ENCODE assay signal across 10 mouse cellular contexts in the genomic region with DNA sequence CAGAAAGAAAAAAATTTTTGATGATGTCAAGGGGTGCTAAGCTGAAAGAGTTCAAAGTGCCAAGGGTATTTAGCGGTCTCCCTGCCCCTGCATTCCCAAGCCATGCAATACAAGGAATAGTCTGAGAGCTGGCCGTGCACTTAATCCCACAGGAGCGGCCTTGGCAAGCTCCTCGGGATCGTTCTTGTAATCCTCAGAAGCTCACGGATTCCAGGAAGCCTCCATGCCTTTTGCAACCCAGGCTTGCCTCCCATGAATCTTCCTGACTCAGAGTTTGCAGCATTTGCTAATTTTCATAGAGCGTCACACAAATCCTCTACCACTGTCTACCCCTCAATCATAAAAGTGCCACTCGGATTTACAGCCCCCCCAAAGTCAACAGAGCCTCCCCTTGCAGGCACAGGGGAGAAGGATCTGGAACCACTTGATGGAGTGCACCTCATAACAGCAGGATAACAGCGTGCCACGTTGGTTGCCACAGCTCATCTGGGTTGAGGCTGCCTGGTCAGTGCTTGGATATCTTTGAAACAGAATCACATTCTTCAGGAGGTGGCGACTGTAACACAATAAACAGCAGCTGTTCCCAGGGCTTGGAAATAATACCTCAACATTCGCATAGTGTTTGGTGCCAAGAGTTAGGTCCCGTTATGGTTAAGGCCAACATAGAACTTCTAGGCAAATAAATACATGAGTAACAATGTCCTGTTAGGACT.
DNase-seq lines count a peak whose midpoint lies in the region; ATAC-seq and TF ChIP-seq lines count a peak whose summit lies in the region.
"Had no signal": no experiment of that assay in that cellular context is flagged by ENCODE, and none has a peak within 500 bp of the region (broad histone marks: within the 10 kb centered on the region; RNA-seq: fewer than 3 reads in every experiment).

No protein-coding gene starts in this region.

- DNase-seq in lung, postnatal 0 days (ENCODE audit: low spot score) = peak; percentile 24
- no peak for DNase-seq in lung, postnatal 25 days (ENCODE audit: low spot score)
- DNase-seq in adrenal gland, postnatal 36 days = peak; percentile 9 to 48
- DNase-seq in heart, postnatal 14 days = peak; percentile 54 to 56
- DNase-seq in right cerebral cortex, postnatal 4 days = no peak
- DNase-seq in right cerebral cortex, adult 2 months (ENCODE audit: low spot score in 2 of 2) = no peak
- DNase-seq: thymus, adult 2 months had no signal

- no peaks in the 10 kb centered on the region for H3K79me2 ChIP-seq in myocyte (ENCODE audit: control insufficient read depth, insufficient read depth)

- ATAC-seq in lung, postnatal 0 days = peak; percentile 3; the same call in 1 of the 2 replicates
- no peak for ATAC-seq in hindbrain, embryonic 12.5 days (ENCODE audit: low FRiP score)
- ATAC-seq: forebrain, embryonic 15.5 days had no signal

- H3K36me3 ChIP-seq in lung, postnatal 0 days (ENCODE audit: insufficient read depth, low read length) = no peaks in the 10 kb centered on the region
- H3K36me3 ChIP-seq in myocyte (ENCODE audit: control insufficient read depth, insufficient read depth) = no peaks in the 10 kb centered on the region
- H3K36me3 ChIP-seq in hindbrain, embryonic 12.5 days = no peaks in the 10 kb centered on the region
- H3K36me3 ChIP-seq: forebrain, embryonic 15.5 days had no signal

- TF ChIP-seq EP300 in lung, postnatal 0 days (IDR thresholded peaks at IDR 0.05) = no peak

- no peak overlapping the region for H3K9ac ChIP-seq in lung, postnatal 0 days (replicated peaks; ENCODE audit: low read depth)
- H3K9ac ChIP-seq in hindbrain, embryonic 12.5 days = no peak overlapping the region
- H3K9ac ChIP-seq: forebrain, embryonic 15.5 days had no signal

- no peak overlapping the region for H3K4me2 ChIP-seq in lung, postnatal 0 days (replicated peaks; ENCODE audit: low read depth, low read length)
- H3K4me2 ChIP-seq in myocyte (ENCODE audit: low read depth) = peak overlapping the region; percentile 58
- H3K4me2 ChIP-seq in hindbrain, embryonic 12.5 days (replicated peaks) = no peak overlapping the region
- H3K4me2 ChIP-seq: forebrain, embryonic 15.5 days had no signal

- H3K4me3 ChIP-seq in lung, postnatal 0 days (ENCODE audit: low read depth, low read length) = no peak overlapping the region
- H3K4me3 ChIP-seq in myocyte = no peak overlapping the region
- H3K4me3 ChIP-seq in hindbrain, embryonic 12.5 days = no peak overlapping the region
- H3K4me3 ChIP-seq: forebrain, embryonic 15.5 days had no signal

- H3ac ChIP-seq in myocyte (ENCODE audit: control insufficient read depth, insufficient read length) = no peak overlapping the region

- H3K4me1 ChIP-seq in lung, postnatal 0 days (ENCODE audit: insufficient read depth, low read depth, low read length) = no peaks in the 10 kb centered on the region
- H3K4me1 ChIP-seq in hindbrain, embryonic 12.5 days = no peaks in the 10 kb centered on the region

- TF ChIP-seq POLR2A in myocyte (IDR thresholded peaks at IDR 0.05; ENCODE audit: insufficient read length, low read depth) = peak; percentile 35

- WGBS in lung, postnatal 0 days = 64% methylated on average over 13 of the region's 13 CpGs
- WGBS in hindbrain, embryonic 12.5 days = 85% methylated on average over 13 of the region's 13 CpGs

- no peaks in the 10 kb centered on the region for H3K27me3 ChIP-seq in lung, postnatal 0 days (replicated peaks; ENCODE audit: insufficient read depth, low read length)
- no peaks in the 10 kb centered on the region for H3K27me3 ChIP-seq in myocyte (ENCODE audit: control insufficient read depth, insufficient read depth, insufficient read length)
- H3K27me3 ChIP-seq in hindbrain, embryonic 12.5 days = no peaks in the 10 kb centered on the region
- H3K27me3 ChIP-seq: forebrain, embryonic 15.5 days had no signal

- no peak overlapping the region for H3K27ac ChIP-seq in lung, postnatal 0 days (ENCODE audit: low read length)
- no peak overlapping the region for H3K27ac ChIP-seq in hindbrain, embryonic 12.5 days
- H3K27ac ChIP-seq: forebrain, embryonic 15.5 days had no signal

- intact Hi-C loops in heart, postnatal 14 days (cut with DNase I) = no loop called here

- TF ChIP-seq CTCF in lung, postnatal 0 days (IDR thresholded peaks at IDR 0.05) = no peak

- no peaks in the 10 kb centered on the region for H3K9me3 ChIP-seq in lung, postnatal 0 days (ENCODE audit: low read length)
- 0 out of 2 replicates have a peak, but pooled peaks cover 2% of the 10 kb centered on the region for H3K9me3 ChIP-seq in hindbrain, embryonic 12.5 days (replicated peaks)
- H3K9me3 ChIP-seq: forebrain, embryonic 15.5 days had no signal

TF ChIP-seq in myocyte, 11 proteins besides CTCF, POLR2A, EP300 and RAD21:
- TF ChIP-seq MYOD1 (IDR thresholded peaks at IDR 0.05; ENCODE audit: control insufficient read depth in 1 of 3, insufficient read length in 2 of 3, low read depth in 2 of 3) (peak; percentile 57 to 85 (median 85)), USF1 (IDR thresholded peaks at IDR 0.05; ENCODE audit: low read depth) (no peak), SRF (IDR thresholded peaks at IDR 0.05; ENCODE audit: control insufficient read depth, insufficient read length, low read depth) (peak; percentile 70), MYOG (IDR thresholded peaks at IDR 0.05; ENCODE audit: control insufficient read depth in 1 of 3, insufficient read depth in 1 of 3, insufficient read length in 2 of 3, low read depth in 2 of 3) (peak in 2 of 3 experiments; percentile 83 to 91), TCF3 (IDR thresholded peaks at IDR 0.05; ENCODE audit: insufficient read length, low read depth) (peak; percentile 23), TCF12 (IDR thresholded peaks at IDR 0.05; ENCODE audit: insufficient read depth, poor library complexity, severe bottlenecking) (peak; percentile 75), REST (IDR thresholded peaks at IDR 0.05; ENCODE audit: insufficient read depth, insufficient read length) (no peak), MAX (IDR thresholded peaks at IDR 0.05; ENCODE audit: low read depth) (no peak), CEBPB (IDR thresholded peaks at IDR 0.05; ENCODE audit: insufficient read depth, poor library complexity, severe bottlenecking) (0 out of 2 replicates have a peak, but pooled peaks have one; percentile 47)

Comparison
In these comparisons a context has a peak if more than half of its experiments do, and no peak if none do; other contexts are left out.
1. DNase-seq: peak in lung, postnatal 0 days (single experiment), adrenal gland, postnatal 36 days (2 of 2) and heart, postnatal 14 days (2 of 2); none in lung, postnatal 25 days (single experiment), right cerebral cortex, postnatal 4 days (single experiment) and right cerebral cortex, adult 2 months (0 of 2).